Mouse (Mus musculus) gastrocnemius, postnatal 25 days (tissue): Measurements from ENCODE around the gene Ccdc24. TPM values are rescaled to one million over a fixed set of nuclear protein-coding genes. Genes with fewer than 3 reads are reported as not detected.

ENCODE experiments used
- DNase-seq: peaks from one replicate; pipeline ENCODE4 v3.0.0; 2022
- total RNA-seq, 2 experiments: library from RNA; stranded (reverse); gene quantifications; 1 replicate in 1 of 2; 2 replicates in 1 of 2; pipeline ENCODE4 v1.2.3; 2021

The Ccdc24 gene
- total RNA-seq, 2 experiments from 2014 or later = not detected

DNA sequence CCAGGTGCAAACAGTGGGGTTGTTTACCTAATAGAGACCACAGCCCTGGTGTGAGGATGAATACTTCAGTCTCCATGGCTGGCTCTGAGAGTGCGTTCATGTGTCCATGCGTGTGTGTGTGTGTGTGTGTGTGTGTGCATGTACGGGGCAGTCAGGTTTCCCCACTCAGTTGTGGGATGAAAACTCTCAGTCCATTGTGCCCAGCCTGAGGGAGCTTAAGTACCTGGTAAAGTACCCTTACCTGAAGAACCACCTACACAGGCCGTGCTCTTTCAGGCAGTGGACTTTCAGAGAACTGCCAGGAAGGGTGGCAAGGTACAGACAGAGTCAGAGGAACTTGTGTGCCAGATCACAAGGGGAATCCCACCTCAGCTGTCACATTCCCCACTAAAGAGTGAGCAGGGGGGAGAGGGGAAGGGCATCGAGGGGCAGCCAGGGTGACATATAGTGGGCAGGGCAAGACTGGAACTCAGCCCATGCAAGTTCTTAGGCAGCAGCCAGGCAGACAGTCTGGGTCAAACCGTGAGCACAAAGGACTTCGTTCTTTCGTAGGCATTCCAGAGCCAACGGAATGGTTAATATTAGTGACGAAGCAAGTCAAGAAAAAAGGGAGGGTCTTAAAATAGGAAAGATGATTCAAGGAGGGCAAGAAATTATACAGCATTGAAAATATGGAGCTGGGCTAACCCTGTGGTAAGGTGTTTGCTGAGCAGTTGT lies 20.0 kb downstream of the Ccdc24 start:
- DNase-seq = no peak

DNA sequence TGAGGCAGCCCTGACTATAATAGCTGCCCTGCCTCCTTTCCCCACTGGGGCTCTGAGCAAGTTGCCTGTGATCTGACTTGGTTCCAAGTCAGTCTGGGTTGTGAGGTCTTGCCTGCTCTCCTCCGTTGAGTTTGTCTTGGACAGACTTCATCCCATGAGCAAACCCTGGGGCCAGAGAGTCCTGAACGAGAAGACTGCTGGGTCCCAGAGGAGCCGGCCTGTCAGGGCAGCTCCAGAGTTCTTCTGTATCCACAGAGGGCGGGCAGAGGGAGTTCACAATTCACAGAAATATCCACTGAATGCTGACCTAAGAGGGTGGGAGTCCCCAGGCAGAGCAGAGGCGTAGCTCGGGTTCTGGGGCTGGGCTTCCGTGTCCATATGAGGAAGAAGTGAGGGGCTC lies 21.5 kb downstream of the Ccdc24 start:
- DNase-seq = peak; percentile 51

DNA sequence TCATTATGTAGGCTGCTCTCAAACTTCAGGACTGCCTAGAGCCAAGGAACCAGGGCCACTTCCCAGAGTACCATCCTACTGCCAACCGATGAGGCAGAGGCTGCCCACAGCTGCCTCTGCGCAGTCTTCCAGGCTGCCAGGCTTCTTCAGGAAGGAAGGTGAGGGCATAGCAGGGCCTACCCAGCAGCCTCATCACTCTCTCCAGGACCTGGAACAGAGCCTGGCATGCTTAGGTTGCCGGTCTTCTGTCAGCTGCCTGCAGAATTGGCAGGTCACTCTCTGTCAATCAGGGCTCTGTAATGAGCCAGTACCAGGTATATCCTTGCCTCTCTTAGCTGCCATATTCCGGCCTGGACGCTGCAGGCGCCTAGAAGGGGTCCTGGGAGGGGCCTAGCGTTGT lies 22.2 kb downstream of the Ccdc24 start:
- DNase-seq = peak; percentile 70

DNA sequence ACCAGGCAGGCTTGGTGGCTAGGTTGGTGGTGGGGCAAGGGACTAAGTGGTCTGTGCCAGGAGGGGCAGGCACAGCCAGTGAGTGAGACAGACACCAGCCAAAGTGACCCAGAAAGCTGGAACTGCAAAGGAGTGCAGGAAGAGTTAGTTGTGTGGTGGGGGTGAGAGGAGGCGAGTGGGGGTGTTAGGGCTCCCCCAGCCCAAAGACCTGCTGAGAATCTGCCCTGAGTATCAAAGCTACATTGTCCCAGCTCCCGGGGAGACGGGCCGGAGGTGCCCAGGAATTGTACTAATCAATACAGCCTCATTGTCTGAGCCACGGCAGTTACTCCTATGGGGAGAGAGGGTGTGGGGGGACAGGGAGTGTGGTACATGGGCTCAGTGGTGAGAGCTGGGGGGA lies 22.9 kb downstream of the Ccdc24 start:
- no peak for DNase-seq

DNA sequence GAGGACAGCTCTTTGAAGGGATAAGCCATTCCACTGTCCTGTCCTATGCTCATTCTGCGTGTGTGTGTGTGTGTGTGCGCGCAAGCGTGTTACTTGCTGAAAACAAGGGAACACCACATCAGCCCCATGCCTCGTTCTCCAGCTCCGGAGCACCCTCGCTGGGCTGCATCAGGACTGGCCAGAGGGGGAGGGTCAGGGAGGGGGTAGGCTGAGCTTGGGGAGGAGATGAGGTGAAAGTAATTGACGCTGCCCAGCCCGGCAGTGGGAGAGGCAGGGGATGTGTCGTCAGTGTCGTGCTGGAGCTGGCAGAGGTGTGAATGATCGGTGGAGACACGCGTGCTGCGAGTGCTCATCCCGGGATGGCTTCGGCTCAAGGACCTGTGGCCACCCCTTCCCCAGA lies 23.3 kb downstream of the Ccdc24 start:
- DNase-seq = no peak

DNA sequence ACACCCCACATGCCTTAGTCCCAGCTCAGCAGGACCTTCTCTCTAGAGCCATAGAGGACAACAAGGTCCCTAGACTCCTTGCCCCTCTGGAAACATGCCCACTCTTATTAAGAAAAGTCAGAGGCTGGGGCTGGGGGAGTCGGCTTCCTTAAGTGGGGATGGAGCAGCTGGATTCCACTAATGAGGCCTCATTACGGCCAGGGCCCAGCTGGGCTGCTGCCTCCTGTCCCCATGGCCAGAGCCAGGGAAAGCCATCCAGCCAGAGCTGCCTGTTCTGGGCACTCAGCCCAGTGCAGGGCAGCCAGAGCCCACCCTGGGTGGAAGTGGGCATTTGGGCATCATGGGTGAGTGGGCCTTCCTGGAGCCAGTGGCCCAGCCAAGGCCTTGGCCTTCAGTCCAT lies 25.3 kb downstream of the Ccdc24 start:
- DNase-seq = no peak

DNA sequence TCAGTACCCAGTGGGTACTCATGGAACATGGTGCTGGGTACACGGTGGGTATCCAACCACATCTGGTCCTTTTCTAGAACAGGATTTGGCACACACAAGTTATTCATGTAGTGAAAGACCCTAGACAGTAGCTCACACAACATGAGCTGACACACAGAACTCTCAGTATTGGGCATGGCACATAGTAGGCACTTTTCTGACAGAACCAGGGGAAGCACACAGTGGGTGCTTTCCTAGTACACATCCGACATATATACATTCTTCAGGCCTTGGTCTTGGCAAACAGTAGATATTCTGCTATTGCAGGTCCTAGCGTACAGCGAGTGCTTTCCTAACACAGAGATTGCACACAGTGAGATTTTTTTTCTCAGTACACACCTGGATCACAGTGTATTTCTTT lies 26.1 kb downstream of the Ccdc24 start:
- DNase-seq = no peak

DNA sequence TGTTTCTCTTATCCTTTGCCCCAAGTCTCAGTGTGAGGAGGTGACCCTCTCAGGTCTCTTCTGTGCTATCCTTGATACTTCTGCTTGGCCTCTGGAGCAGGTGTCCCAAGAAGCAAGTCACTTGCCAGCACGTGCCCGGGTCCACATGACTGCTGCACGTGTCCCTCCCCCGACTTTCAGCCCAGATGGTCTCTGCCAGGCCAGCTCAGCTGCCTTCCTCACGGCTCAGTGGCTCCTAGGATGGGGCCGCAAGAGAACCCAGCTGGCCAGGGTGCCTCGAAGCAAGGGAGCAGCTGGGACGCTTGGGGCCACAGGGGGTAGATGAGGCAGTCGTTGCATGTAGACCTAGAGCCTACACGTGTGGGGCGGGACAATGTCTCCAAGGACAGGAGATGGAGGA lies 27.0 kb downstream of the Ccdc24 start:
- DNase-seq = no peak

DNA sequence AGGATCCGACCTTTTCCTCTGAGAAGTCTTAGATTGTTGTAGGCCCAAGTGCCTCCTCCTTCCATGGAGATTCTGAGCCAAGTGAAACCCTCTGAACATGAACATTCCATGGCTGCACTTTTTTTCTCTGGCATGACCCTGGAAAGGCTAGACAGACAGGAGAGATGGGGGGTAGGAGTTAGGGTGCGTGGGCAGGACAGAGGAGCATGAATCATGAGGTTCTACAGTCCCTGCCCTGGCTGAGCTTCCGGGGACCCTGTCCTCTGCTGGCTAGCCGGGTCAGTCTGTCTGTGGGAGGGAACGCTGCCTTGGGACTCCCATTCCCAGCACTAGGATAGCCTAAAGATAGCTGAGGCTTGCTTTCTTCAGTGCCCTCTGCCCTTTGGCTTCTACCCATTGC lies 27.9 kb downstream of the Ccdc24 start:
- no peak for DNase-seq

DNA sequence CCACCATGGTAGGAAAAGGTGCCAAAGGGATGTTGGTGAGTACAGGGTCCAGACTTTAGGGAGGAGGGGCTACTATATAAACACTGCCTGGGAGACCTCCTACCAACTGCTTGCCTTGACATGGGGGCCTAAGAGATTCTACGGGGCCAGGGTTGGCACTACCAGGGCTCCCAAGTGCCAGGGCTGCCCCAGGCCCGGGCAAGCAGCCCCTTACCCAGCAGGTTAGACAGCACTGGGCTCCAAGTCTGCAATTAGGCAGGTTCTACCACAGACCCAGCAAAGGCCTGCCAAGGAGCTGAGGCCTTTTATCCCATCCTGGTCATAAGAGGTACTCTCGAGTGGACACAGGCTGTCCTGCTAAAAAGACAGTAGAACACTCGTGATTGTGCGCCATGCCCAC lies 29.3 kb downstream of the Ccdc24 start:
- DNase-seq = no peak

DNA sequence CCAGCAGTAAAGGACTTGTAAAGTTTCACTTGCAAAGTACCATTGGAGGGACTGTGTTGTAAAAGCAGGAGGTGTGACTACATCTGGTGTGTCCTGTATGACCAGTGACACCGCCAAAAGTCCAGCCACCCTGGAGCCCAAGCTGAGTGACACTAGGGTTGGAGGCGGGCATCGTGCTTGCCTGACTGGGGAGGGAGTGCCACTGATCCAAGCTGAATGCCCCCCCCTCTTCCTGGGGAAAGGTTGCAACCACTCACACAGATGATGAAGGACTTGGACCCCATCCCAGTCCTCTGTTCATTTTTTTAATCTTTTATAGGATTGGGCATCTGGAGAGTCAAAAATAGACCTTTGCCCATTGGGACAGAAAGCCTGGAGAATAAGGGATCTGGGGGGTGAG lies 30.8 kb downstream of the Ccdc24 start:
- no peak for DNase-seq

DNA sequence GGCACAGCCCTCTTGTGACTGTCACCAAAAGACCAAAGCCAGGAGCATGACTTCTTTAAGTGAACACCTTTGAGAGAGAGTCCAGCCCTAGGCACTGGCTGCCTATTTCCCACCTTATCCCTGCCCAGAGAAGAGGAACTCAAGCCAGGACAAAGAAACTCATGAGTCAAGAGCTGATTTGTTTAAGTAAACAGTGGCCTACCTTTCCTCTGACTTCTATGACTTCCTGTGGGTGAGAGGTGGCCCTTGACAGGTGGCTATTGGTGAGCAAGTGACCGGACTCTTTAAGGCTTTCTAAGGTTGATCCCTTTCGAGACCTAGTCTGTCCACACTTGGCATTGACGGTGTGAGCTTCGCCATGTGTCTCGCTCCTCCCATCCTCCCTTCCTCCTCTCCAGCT lies 31.5 kb downstream of the Ccdc24 start:
- no peak for DNase-seq

DNA sequence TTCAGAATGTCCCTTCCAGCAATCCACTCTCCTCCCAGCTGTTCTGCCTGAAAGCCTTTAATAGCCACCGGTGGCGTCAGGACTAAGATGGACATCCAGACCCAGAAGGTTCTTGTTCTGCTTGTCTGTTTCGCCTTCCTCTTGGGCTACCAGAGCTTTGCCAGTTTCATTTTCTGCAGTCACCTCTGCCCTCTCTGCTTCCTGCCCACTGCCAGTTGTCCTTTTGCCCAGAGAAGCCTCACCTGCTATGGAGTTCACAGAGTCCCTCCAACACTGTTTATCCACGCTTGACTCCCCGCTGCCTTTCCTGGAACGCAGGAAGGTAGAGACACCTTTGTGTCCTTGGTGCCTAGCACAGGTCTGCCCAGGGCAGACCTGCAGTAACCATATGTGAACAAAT lies 33.0 kb downstream of the Ccdc24 start:
- no peak for DNase-seq

DNA sequence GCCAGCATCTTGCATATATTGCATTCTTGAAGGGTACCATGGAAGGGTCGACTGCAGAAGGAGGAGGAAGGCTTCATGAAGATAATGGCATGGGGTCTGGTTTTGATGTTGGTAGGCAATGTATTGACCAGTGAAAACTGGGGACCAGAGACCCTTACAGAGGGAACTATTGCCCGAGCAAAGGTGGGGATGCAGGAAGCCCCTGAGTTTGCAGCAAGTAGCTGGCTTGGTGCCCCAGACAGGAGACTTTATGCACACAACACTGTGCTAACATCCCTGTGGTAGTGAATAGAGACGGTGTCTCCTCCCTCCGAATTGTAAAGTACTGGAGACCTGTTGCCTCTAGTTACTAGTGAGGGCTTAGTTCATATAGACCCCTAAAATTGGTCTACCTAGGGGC lies 35.1 kb downstream of the Ccdc24 start:
- no peak for DNase-seq

DNA sequence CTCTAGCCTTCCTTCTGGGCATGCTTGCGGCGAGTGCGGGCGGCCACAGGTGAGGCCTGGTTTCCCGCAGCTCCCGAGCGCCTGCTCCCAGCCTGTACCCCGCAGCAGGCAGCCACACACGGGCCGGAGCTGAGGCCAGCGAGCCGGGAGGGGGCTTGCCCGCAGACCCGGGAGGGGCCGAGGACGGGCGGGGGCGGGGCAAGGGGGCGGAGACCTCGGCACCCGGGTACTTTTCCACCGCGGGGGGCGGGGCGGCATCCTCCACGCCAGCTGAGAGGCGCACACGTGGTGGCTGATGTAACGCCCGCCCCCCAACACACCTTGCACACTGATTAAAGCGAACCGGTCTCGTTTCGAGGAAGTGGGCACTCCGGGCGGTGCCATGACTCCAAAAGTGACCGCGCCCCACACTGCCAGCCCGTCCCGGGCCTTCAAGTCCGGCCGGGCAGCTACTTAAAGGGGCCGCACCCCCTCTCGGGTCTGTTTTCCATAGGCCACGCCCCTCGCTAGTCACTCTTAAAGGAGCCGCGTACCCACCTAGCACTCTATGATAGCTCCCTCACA lies 36.1 kb downstream of the Ccdc24 start:
- DNase-seq = peak; percentile 89

DNA sequence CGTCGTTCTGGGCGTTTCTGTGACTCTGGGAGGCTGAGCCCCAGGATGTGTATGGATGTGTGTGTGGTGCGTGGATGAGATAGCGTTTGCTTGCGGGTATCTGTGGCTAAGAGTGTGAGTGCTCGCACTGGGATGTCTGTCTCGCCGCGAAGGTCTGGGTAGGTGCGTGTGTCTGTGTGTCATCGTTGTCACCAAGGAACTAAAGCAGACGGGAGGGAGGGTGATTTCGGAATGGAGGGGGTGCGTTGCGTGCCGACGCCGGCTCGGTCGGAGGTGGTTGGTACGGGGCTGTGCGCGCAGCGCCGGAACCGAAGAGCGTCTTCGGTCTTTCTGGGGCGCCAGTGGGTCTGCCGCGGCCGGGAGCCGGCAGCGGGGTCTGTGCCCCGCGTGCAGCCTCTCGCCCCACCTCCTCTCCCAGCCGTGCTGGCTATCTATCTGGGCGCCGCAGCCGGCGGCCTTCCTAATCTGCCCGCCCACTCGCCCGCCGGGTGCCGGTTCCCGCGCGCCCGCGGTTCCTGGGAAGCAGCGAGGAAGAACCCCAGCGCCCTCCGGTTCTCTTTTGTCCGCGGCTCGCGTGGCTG lies 36.7 kb downstream of the Ccdc24 start:
- DNase-seq = no peak

DNA sequence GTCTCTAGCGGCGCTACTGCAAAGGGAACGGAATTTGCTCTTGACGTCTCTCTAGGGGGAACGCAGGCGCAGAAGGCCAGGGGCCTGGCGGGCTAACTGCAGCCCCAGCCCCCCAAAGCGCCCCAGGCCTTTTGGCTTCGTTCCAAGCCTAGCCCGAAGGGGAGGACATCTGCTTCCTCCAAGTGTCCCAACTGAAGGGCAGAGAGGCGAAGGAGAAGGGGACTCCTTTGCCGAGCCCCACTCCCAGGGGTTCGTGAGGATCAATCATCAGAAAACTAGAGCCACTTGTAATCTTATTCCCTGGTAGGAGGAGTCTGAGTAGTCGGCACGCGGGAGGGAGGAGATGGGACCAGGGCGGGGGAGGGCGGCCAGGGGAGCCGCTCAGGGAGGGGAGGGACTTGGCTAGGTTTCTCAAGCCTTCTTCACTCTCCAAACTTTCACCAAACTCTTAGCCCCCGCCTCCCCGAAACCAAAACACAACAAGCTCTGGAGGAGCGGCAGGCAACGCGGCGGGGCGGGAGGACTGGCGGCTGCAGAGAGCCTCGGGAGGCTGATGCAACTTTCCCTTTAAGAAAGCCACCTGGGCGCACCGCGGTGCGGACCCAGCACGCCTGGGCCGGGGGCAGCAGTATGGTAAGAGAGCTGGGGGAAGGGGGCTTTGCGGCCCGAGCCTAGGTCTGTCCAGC lies 37.4 kb downstream of the Ccdc24 start:
- peak; percentile 75 for DNase-seq

DNA sequence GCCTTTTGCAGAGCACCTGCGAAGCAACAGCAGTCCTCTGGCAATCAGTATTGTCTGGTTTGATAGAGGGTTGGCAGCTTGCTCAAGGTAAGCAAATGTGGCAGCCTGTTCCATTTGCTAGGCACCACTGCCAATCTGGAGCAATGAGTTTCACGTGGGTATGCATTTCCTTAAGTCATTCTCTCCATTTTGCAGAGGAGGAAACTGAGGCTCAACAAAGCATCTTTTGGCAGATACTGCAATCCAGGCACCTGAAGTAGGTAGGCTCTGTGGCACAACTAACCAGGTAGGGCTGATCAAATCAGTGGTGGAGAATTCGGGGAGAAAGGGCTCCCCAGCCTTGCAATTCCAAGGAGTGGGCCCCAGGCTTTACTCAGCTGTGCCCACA lies 37.9 kb downstream of the Ccdc24 start, which contains the start of gene Slc6a9:
Slc6a9 (plus strand) TSS at position 50 of the 388 bp plus-strand sequence.
- DNase-seq = no peak

DNA sequence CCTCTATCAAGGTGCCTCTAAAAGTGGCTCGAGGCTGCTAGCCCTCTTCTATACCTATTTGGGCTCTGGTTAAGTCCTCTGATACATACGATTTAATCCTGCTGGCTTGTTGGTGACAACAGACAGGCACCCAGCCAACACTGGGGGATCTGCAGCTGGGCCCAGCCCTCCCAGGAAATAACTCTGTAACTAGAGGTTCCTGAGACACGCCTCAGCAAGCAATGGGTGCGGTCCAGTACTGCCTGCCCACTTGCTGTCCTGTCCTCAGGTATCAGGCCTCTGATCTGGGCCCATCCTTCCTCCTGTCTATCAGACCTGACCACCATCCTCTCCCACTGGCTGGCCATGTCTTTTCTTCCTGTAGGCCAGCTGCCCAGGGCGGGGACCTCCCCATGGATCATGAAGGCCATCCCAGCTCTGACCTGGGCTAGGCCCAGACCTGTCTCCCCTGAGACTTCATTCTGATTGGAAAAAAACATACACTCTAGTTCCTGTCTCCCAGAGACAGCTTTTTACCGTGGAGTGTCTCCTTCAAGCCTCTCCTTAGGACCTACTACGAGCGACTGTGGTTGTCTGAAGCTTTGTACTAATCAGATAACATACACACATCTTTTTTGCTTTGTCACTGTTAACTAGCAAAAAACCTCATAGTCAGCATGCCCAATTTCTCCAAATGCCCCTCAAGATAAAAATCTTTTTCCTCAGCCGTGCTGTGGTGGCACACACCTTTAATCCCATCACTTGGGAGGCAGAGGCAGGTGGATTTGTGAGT lies 40.3 kb downstream of the Ccdc24 start:
- no peak for DNase-seq

DNA sequence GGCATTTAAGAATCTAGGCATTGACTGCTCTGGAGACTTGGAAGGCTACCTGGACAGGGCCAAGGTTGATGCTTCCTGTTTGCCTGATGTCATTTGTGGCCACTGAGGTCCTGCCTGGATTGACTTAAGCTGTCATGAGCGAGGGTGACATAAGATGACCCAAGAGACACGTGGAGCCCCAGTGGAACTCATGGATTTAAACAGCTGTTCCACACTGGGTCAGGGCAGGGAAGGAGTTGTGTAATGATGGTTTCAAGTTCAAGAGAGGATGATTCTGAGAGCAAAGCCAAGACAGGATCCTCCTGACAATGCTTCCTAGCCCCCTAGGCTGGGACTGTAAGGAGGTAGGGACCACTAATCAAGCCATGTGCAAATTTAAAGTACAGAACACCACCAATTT lies 40.9 kb downstream of the Ccdc24 start:
- no peak for DNase-seq

DNA sequence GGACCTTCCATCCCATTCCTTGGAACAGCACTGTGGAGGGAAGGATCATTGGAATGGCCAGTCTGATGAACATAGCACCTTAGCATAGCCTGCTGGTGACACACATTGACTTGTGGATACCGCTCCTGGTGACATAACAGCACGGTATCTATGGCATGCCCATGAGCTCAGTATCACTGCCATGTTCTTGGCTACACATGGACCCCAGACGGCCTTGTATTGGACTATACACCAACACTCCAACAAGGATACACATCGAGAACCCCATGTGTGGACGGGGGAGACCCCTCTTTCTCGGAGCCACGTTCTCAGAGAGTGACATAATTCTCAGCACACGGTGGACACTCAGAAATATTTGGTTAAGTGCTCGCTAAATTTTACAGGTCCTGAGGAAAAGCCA lies 41.6 kb downstream of the Ccdc24 start:
- no peak for DNase-seq

DNA sequence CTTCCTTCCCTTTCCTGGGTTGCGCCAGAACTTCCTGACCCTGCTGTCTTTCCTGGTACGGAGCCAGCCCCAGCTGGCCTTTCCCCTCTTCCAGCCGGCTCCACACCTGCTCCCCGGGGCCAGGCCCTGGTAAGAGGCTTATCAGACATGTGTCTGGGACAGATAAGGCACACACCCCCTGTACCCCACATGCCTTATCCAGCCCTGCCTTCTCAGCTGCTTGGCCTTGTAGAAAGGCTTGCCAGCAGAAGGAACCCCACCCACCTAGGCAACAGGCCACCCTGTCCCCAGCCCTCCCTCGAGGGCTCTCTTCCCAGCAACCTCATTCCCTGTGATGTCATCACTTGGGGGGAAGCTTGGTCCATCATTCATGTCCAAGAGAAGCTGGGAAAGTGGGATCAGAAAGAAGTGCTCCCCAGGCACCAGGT lies 42.2 kb downstream of the Ccdc24 start:
- DNase-seq = peak; percentile 74
